Mouse (Mus musculus) heart, postnatal 0 days (tissue): ENCODE measurements at regions not wholly inside any gene's neighbourhood (a gene's known extent, or its start where the extent isn't known, plus 50 kb on each side); places are given as distances from the start of the nearest gene placed in this dataset.

ENCODE experiments used
- CTCF ChIP-seq: IDR thresholded peaks from 2 replicates; pipeline ENCODE4 v1.5.1; 2016; ENCODE audit warnings: antibody characterized with exemption, control low read depth, low read depth
- EP300 ChIP-seq: IDR thresholded peaks from 2 replicates; pipeline ENCODE4 v1.6.1; 2016; ENCODE audit warnings: antibody characterized with exemption, low read depth

DNA sequence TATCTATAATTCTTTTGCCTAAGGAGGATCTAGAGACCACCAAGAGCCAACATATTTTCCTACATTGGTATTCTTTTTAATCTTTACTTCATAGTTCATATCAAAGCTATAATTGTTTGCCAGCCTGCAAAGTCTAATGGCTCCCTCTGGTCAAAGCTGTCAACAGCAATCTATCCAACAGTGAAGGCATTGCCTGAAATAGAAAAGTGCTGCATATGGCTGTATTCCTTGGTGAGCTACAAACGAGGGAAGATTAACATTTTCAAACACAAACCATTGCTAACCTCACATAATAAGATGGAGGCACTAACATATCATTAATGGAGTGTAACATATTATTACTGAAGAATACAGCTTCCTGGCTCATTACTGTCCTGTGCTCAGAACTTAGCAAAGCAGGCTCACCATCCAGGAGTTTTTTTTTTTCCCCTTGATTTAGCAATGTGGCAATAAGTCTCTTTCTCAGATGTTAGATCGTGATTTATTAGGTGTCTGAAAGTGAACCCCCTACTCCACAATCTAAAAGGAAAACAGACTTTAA, 66.3 kb upstream of the Sema3a start:
- no peak for TF ChIP-seq CTCF
- TF ChIP-seq EP300, result no peak
